In the genomic region with DNA sequence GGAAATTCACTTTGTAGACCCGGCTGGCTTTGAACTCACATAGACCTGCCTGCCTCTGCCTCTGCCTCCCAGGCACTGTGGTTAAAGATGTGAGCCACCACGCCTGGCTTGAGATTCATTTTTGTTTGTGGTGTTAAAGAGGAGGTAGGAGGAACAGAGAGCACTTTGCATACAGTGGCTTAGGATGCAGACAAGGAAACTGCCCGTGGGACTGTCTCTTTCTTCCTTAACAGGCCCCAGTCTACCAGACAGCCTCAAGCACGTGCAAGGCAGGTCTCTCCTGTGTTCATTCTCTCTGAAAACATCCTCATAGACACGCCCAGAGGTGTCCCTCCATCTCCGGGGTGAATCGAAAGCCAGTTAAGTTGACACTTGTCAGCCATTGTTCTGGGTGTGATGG, we compare ENCODE assay signal across 19 mouse cellular contexts. TPM values are rescaled to one million over a fixed set of nuclear protein-coding genes. Genes with fewer than 3 reads are reported as not detected.
DNase-seq lines count a peak whose midpoint lies in the region; ATAC-seq and TF ChIP-seq lines count a peak whose summit lies in the region.
"Had no signal": no experiment of that assay in that cellular context is flagged by ENCODE, and none has a peak within 500 bp of the region (broad histone marks: within the 10 kb centered on the region; RNA-seq: fewer than 3 reads in every experiment).

No protein-coding gene starts in this region.

- H3K27ac ChIP-seq in CH12.LX (ENCODE audit: insufficient read depth, low read depth), result no peak overlapping the region
- peak overlapping the region; percentile 15; the same call in 1 of the 2 replicates for H3K27ac ChIP-seq in brown adipose tissue, adult 24 weeks (replicated peaks; ENCODE audit: low read depth, low read length)
- peak overlapping the region; percentile 37; the same call in 1 of the 2 replicates for H3K27ac ChIP-seq in small intestine, adult 2 months (ENCODE audit: insufficient read depth, low read depth, low read length)
- no peak overlapping the region for H3K27ac ChIP-seq in forebrain, embryonic 15.5 days (replicated peaks)
- H3K27ac ChIP-seq: embryonic facial prominence, embryonic 10.5 days; forebrain, embryonic 13.5 days; heart, embryonic 15.5 days; hindbrain, embryonic 13.5 days; hindbrain, postnatal 0 days had no signal

- peak; percentile 70 for DNase-seq in CH12.LX (ENCODE audit: extremely low read depth)
- peak; percentile 24 for DNase-seq in R1 (ENCODE audit: low read depth, low spot score)
- no peak for DNase-seq in embryo, embryonic 10.5 days (ENCODE audit: low spot score)
- DNase-seq in thymus, postnatal 10 days (ENCODE audit: low spot score in 2 of 2), result no peak
- DNase-seq: cerebellum, adult 18-20 months; cerebellum, adult 9-11 months; cerebellum, postnatal 36 days; heart, postnatal 14 days had no signal

- H3K9me3 ChIP-seq in CH12.LX (replicated peaks; ENCODE audit: low read length), result peaks cover 29% of the 10 kb centered on the region
- no peaks in the 10 kb centered on the region for H3K9me3 ChIP-seq in forebrain, embryonic 15.5 days
- H3K9me3 ChIP-seq: heart, embryonic 15.5 days; hindbrain, embryonic 13.5 days had no signal

- no peak overlapping the region for H3K9ac ChIP-seq in CH12.LX (ENCODE audit: insufficient read depth, low read depth)
- H3K9ac ChIP-seq in forebrain, embryonic 15.5 days (replicated peaks), result no peak overlapping the region
- H3K9ac ChIP-seq: forebrain, embryonic 13.5 days; heart, embryonic 15.5 days; hindbrain, embryonic 13.5 days had no signal

- ATAC-seq in forebrain, embryonic 15.5 days (replicated peaks), result no peak
- ATAC-seq: CD4-positive, CD25-positive, alpha-beta regulatory T cell, adult 4 months; forebrain, embryonic 13.5 days; hindbrain, postnatal 0 days; Patski had no signal

- H3K4me3 ChIP-seq in CH12.LX (replicated peaks in 1 of 3; ENCODE audit: low read depth in 2 of 3, low read length in 2 of 3, poor library complexity in 1 of 3), result no peak overlapping the region
- no peak overlapping the region for H3K4me3 ChIP-seq in brown adipose tissue, adult 24 weeks (ENCODE audit: insufficient read depth, low read depth, low read length)
- H3K4me3 ChIP-seq in small intestine, adult 2 months (ENCODE audit: low read depth, low read length), result no peak overlapping the region
- no peak overlapping the region for H3K4me3 ChIP-seq in forebrain, embryonic 15.5 days
- H3K4me3 ChIP-seq: embryonic facial prominence, embryonic 10.5 days; forebrain, embryonic 13.5 days; heart, embryonic 15.5 days; hindbrain, embryonic 13.5 days had no signal

- TF ChIP-seq CTCF in CH12.LX (conservative IDR thresholded peaks at IDR 0.05 in 1 of 2, IDR thresholded peaks at IDR 0.05 in 1 of 2; ENCODE audit: low read depth in 2 of 2, low read length in 2 of 2), result no peak
- TF ChIP-seq CTCF in small intestine, adult 2 months (IDR thresholded peaks at IDR 0.05; ENCODE audit: extremely low read depth, insufficient read length, insufficient replicate concordance, low read depth, low read length), result no peak

- no peak for TF ChIP-seq POLR2A in CH12.LX (IDR thresholded peaks at IDR 0.05; ENCODE audit: low read depth, low read length)
- no peak for TF ChIP-seq POLR2A in small intestine, adult 2 months (IDR thresholded peaks at IDR 0.05; ENCODE audit: low read depth, low read length)

- no peak overlapping the region for H3K4me2 ChIP-seq in CH12.LX (ENCODE audit: insufficient read depth, low read depth, poor library complexity, severe bottlenecking)
- H3K4me2 ChIP-seq in forebrain, embryonic 15.5 days (replicated peaks), result no peak overlapping the region
- H3K4me2 ChIP-seq: forebrain, embryonic 13.5 days; heart, embryonic 11.5 days; heart, embryonic 15.5 days; hindbrain, embryonic 13.5 days had no signal

- TF ChIP-seq EP300 in CH12.LX (IDR thresholded peaks at IDR 0.05; ENCODE audit: low read length), result no peak; the same call in 1 of the 2 replicates

- 47% methylated on average over 7 of the region's 7 CpGs for WGBS in small intestine, adult 2 months
- WGBS in forebrain, embryonic 15.5 days, result 73% methylated on average over 7 of the region's 7 CpGs

- in situ Hi-C loops in CH12.LX (cut with MboI; ENCODE audit: low pct_ligation_motif_present, low pct_unique_long_range_greater_than_20kb, low sequenced_read_pairs), result no loop called here

- no peak for TF ChIP-seq RAD21 in CH12.LX (IDR thresholded peaks at IDR 0.05; ENCODE audit: low read depth, low read length)

- H3K36me3 ChIP-seq in CH12.LX (replicated peaks in 1 of 2; ENCODE audit: control insufficient read depth in 1 of 2, insufficient read depth in 1 of 2, low read length in 1 of 2), result no peaks in the 10 kb centered on the region
- H3K36me3 ChIP-seq in small intestine, adult 2 months (ENCODE audit: control insufficient read depth, insufficient read depth, low read length), result no peaks in the 10 kb centered on the region
- no peaks in the 10 kb centered on the region for H3K36me3 ChIP-seq in forebrain, embryonic 15.5 days
- H3K36me3 ChIP-seq: embryonic facial prominence, embryonic 10.5 days; heart, embryonic 15.5 days; hindbrain, embryonic 13.5 days had no signal

- peaks cover 33% of the 10 kb centered on the region for H3K27me3 ChIP-seq in CH12.LX (replicated peaks)
- H3K27me3 ChIP-seq in small intestine, adult 2 months (ENCODE audit: control insufficient read depth, insufficient read depth, low read length), result no peaks in the 10 kb centered on the region
- no peaks in the 10 kb centered on the region for H3K27me3 ChIP-seq in forebrain, embryonic 15.5 days
- H3K27me3 ChIP-seq: forebrain, embryonic 13.5 days; heart, embryonic 15.5 days; hindbrain, embryonic 13.5 days; Patski had no signal

- H3K4me1 ChIP-seq in CH12.LX (ENCODE audit: control insufficient read depth in 1 of 2, insufficient read depth in 2 of 2), result peaks cover 34 to 51% of the 10 kb centered on the region in 2 experiments
- H3K4me1 ChIP-seq in brown adipose tissue, adult 24 weeks (ENCODE audit: control insufficient read depth, insufficient read depth, insufficient read length, low read length), result peaks cover 6% of the 10 kb centered on the region; the same call in 1 of the 2 replicates
- H3K4me1 ChIP-seq in small intestine, adult 2 months (ENCODE audit: control insufficient read depth, insufficient read depth, insufficient read length, low read length), result no peaks in the 10 kb centered on the region; the same call in 1 of the 2 replicates
- no peaks in the 10 kb centered on the region for H3K4me1 ChIP-seq in forebrain, embryonic 15.5 days
- H3K4me1 ChIP-seq: forebrain, embryonic 13.5 days; hindbrain, embryonic 13.5 days had no signal

- H3K79me2 ChIP-seq in CH12.LX (replicated peaks; ENCODE audit: control insufficient read depth, extremely low read depth, insufficient read depth, poor library complexity, severe bottlenecking), result no peaks in the 10 kb centered on the region

- dilution Hi-C loops in CH12.LX (cut with MboI; ENCODE audit: extremely low pct_ligation_motif_present, extremely low pct_unique_long_range_greater_than_20kb, low sequenced_read_pairs), result no loop called here

TF ChIP-seq in CH12.LX, 34 proteins besides CTCF, POLR2A, EP300 and RAD21:
- TF ChIP-seq GABPA (IDR thresholded peaks at IDR 0.05; ENCODE audit: insufficient replicate concordance, low read depth, low read length), result no peak
- peak; percentile 38 for TF ChIP-seq ETS1 (conservative IDR thresholded peaks at IDR 0.05; ENCODE audit: low read depth, low read length)
- TF ChIP-seq RCOR1 (conservative IDR thresholded peaks at IDR 0.05; ENCODE audit: low read depth, low read length), result no peak
- TF ChIP-seq MYC (IDR thresholded peaks at IDR 0.05; ENCODE audit: low read depth, low read length), result peak; percentile 69; the same call in 1 of the 2 replicates
- TF ChIP-seq TBP (conservative IDR thresholded peaks at IDR 0.05; ENCODE audit: low read depth, low read length), result peak; percentile 69; the same call in 1 of the 2 replicates
- peak; percentile 98 for TF ChIP-seq BHLHE40 (IDR thresholded peaks at IDR 0.05; ENCODE audit: low read depth, low read length)
- TF ChIP-seq MAX (IDR thresholded peaks at IDR 0.05; ENCODE audit: low read length), result 0 out of 2 replicates have a peak, but pooled peaks have one; percentile 38

RNA-seq across cellular contexts. Expression of a gene that starts 19.6 kb away (rescaled TPM):
- total RNA-seq in CH12.LX (2012; rRNA removed), result not detected in 2 replicates
- total RNA-seq in CH12.LX (2014; rRNA removed), result not detected in 2 replicates
- not detected in 2 replicates for polyA plus RNA-seq in CH12.LX (2012; ENCODE audit: insufficient read length, low read depth)
- polyA plus RNA-seq in brown adipose tissue, adult 24 weeks (2012; ENCODE audit: insufficient read depth, insufficient read length, missing spikeins), result 9.8 and 13.0 TPM in 2 replicates
- 5.7 and 8.0 TPM in 2 replicates for polyA plus RNA-seq in small intestine, adult 2 months (2012; rRNA removed)
- polyA plus RNA-seq in forebrain, embryonic 15.5 days (2015; fragmentation: Nextera tagmentation; extraction: Ambion mirVana), result 3.0 and 3.3 TPM in 2 replicates

RNA-seq across cellular contexts. Expression of a gene that starts 56.8 kb away (rescaled TPM):
- total RNA-seq in CH12.LX (2012; rRNA removed) (10.7 and 14.8 TPM in 2 replicates), CH12.LX (2014; rRNA removed) (6.0 and 9.7 TPM in 2 replicates)
- 7.0 and 11.3 TPM in 2 replicates for polyA plus RNA-seq in CH12.LX (2012; ENCODE audit: insufficient read length, low read depth)
- polyA plus RNA-seq in brown adipose tissue, adult 24 weeks (2012; ENCODE audit: insufficient read depth, insufficient read length, missing spikeins), result 47.9 and 62.7 TPM in 2 replicates
- 13.4 and 29.1 TPM in 2 replicates for polyA plus RNA-seq in small intestine, adult 2 months (2012; rRNA removed)
- 40.1 and 44.5 TPM in 2 replicates for polyA plus RNA-seq in forebrain, embryonic 15.5 days (2015; fragmentation: Nextera tagmentation; extraction: Ambion mirVana)

RNA-seq across cellular contexts. Expression of a gene that starts 57.3 kb away (rescaled TPM):
- 3,351 and 3,819 TPM in 2 replicates for total RNA-seq in CH12.LX (2012; rRNA removed)
- total RNA-seq in CH12.LX (2014; rRNA removed), result 2,106 and 2,198 TPM in 2 replicates
- polyA plus RNA-seq in CH12.LX (2012; ENCODE audit: insufficient read length, low read depth), result 2,552 and 2,592 TPM in 2 replicates
- polyA plus RNA-seq in brown adipose tissue, adult 24 weeks (2012; ENCODE audit: insufficient read depth, insufficient read length, missing spikeins), result 424 and 522 TPM in 2 replicates
- polyA plus RNA-seq in small intestine, adult 2 months (2012; rRNA removed), result 129 and 298 TPM in 2 replicates
- polyA plus RNA-seq in forebrain, embryonic 15.5 days (2015; fragmentation: Nextera tagmentation; extraction: Ambion mirVana), result 641 and 670 TPM in 2 replicates

Comparison
In these comparisons a context has a peak if more than half of its experiments do, and no peak if none do; other contexts are left out.
1. DNase-seq: peak in CH12.LX (single experiment) and R1 (single experiment); none in embryo, embryonic 10.5 days (single experiment) and thymus, postnatal 10 days (0 of 2).
2. H3K27ac ChIP-seq: peak in brown adipose tissue, adult 24 weeks (single experiment) and small intestine, adult 2 months (single experiment); none in CH12.LX (single experiment) and forebrain, embryonic 15.5 days (single experiment).